Mouse (Mus musculus) liver, embryonic 16.5 days (tissue): Measurements from ENCODE around the gene Pdlim7. TPM values are rescaled to one million over a fixed set of nuclear protein-coding genes. Genes with fewer than 3 reads are reported as not detected.

Source experiments
- ATAC-seq: fragments of 200-750 bp; cut with Nextera tagmentation; 2 replicates; pipeline ENCODE4 v1.8.0; 2017; ENCODE audit warnings: low read depth, mild to moderate bottlenecking, moderate number of reproducible peaks, moderate library complexity
- H3K27ac ChIP-seq: fragments of 300-500 bp; sonication (generic); 2 replicates; pipeline ENCODE4 v1.5.1; 2014; ENCODE audit warnings: mild to moderate bottlenecking, low read length
- H3K27me3 ChIP-seq: fragments of 300-500 bp; sonication (generic); 2 replicates; pipeline ENCODE4 v1.6.1; 2014; ENCODE audit warnings: low read depth, low read length, mixed read lengths; ENCODE audit not compliant: control insufficient read depth, insufficient read depth
- H3K36me3 ChIP-seq: fragments of 300-500 bp; sonication (generic); 2 replicates; pipeline ENCODE4 v1.6.1; 2014; ENCODE audit warnings: mild to moderate bottlenecking; ENCODE audit not compliant: control insufficient read depth, insufficient read depth
- H3K4me1 ChIP-seq: fragments of 300-500 bp; sonication (generic); 2 replicates; pipeline ENCODE4 v1.6.1; 2014; ENCODE audit warnings: low read depth, low read length, mixed read lengths; ENCODE audit not compliant: control insufficient read depth
- H3K4me2 ChIP-seq: fragments of 300-500 bp; sonication (generic); 2 replicates; pipeline ENCODE4 v1.6.1; 2014; ENCODE audit warnings: low read depth, low read length, mixed read lengths
- H3K4me3 ChIP-seq: fragments of 300-500 bp; sonication (generic); 2 replicates; pipeline ENCODE4 v1.5.1; 2014; ENCODE audit warnings: low read depth, mild to moderate bottlenecking, low read length
- H3K9ac ChIP-seq: fragments of 300-500 bp; sonication (generic); 2 replicates; pipeline ENCODE4 v1.6.1; 2014; ENCODE audit warnings: low read depth, low read length
- H3K9me3 ChIP-seq: fragments of 300-500 bp; sonication (generic); replicated peaks from 2 replicates; pipeline ENCODE4 v1.6.1; 2016; ENCODE audit warnings: low read length; ENCODE audit not compliant: control insufficient read depth
- WGBS: fragments of 180-500 bp; shearing (Covaris S2); extraction: QIAGEN DNeasy Blood & Tissue Kit; methylation state at CpG from one replicate; pipeline ENCODE4 v1.1.7; 2014; ENCODE audit not compliant: insufficient replicate concordance; 5-methylcytosine and 5-hydroxymethylcytosine counted together
- polyA plus RNA-seq: library from polyadenylated mRNA; unstranded; fragments of >200 nt; fragmentation: Nextera tagmentation; extraction: Ambion mirVana; gene quantifications from 2 replicates; pipeline ENCODE4 v1.2.1, GENCODE M21; 2015

Gene Pdlim7
- polyA plus RNA-seq, 1 experiment from 2014 or later = 27.9 TPM

DNA sequence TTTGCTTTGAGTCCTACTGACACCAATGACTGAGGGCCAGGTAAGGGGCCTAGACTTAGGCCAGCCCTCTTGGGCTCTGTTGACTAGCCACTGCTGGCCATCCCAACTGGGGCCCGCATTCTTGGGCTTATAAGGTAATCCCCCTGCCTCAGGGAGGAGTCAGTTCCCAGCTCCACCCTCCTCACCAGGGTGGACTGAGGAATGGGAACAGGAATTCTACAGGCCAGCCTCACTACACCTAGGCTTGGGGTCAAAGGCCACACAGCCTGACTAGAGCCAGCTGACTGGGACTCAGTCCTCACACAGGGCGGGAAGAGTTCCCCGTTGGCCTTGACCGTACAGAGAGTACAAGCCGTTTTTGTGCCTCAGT lies 2.0 kb downstream of the Pdlim7 start:
- WGBS = 33% methylated on average over 5 of the region's 5 CpGs
- H3K4me3 ChIP-seq = peak overlapping the region; percentile 69; the same call in 1 of the 2 replicates
- H3K9ac ChIP-seq = peak overlapping the region; percentile 10; the same call in 1 of the 2 replicates
- no peaks in the 10 kb centered on the region for H3K36me3 ChIP-seq
- H3K9me3 ChIP-seq = no peaks in the 10 kb centered on the region
- peak overlapping the region; percentile 94 for H3K4me2 ChIP-seq
- H3K27me3 ChIP-seq = no peaks in the 10 kb centered on the region
- peak; percentile 50 for ATAC-seq
- peak overlapping the region; percentile 76 for H3K27ac ChIP-seq
- H3K4me1 ChIP-seq = peaks cover 27% of the 10 kb centered on the region

DNA sequence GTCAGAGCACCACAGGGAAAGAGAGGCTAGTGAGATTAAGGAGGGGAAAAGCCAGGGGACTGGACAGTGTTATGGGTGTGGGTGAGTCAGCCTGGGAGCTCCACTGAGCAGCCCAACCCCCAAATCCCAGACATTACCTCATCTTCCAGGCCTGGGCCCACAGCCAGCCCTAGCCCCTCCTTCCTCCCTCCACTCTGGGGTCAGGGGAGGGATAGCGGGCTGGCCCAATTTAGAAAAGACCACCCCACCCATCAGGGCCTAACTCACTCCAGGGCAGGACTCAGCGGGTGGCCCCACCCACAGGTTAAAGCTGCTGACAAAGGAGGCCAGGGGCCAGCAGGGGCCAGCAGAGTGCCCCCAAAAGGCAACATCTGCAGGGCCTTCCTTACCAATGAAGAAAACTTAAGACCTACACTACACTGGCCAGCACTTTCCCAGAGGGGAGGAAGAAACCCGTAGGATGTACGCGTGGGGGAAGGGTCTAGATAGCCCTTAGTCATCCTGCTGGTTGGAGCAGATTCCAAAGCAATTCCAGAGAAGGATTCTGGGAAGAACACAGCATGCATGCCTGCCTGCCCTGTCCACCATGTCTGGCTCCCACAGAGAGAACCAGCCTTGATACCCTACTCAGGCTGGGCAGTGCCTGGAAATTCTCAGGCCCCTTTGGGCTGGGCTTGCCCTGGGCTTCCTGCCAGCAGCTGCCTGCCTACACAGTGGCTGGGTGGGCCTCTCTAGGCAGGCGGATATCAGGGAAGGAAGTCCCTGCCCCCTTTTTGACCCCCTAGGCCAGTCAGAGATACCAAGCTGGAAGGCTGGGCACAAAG lies 2.6 kb downstream of the Pdlim7 start:
- H3K4me3 ChIP-seq = no peak overlapping the region
- H3K27me3 ChIP-seq = no peaks in the 10 kb centered on the region
- ATAC-seq = peak; percentile 55
- peaks cover under 1% of the 10 kb centered on the region for H3K36me3 ChIP-seq
- WGBS = 14% methylated on average over 6 of the region's 6 CpGs
- H3K27ac ChIP-seq = peak overlapping the region; percentile 76
- H3K9ac ChIP-seq = peak overlapping the region; percentile 10; the same call in 1 of the 2 replicates
- H3K9me3 ChIP-seq = no peaks in the 10 kb centered on the region
- H3K4me2 ChIP-seq = peak overlapping the region; percentile 94
- peaks cover 27% of the 10 kb centered on the region for H3K4me1 ChIP-seq

GRCm38 (mm10) chr13:55510332-55510667 lies 3.2 kb downstream of the Pdlim7 start:
- Histone ChIP-seq H3K4me1 (peaks cover 27% of the 10 kb centered on the region), H3K4me3 (no peak overlapping the region), H3K27me3 (no peaks in the 10 kb centered on the region), H3K9me3 (no peaks in the 10 kb centered on the region), H3K4me2 (no peak overlapping the region), H3K9ac (no peak overlapping the region), H3K27ac (no peak overlapping the region), H3K36me3 (peaks cover 5% of the 10 kb centered on the region)
- no peak for ATAC-seq
- 25% methylated on average over 3 of the region's 3 CpGs for WGBS

GRCm38 (mm10) chr13:55508531-55508930 lies 4.9 kb downstream of the Pdlim7 start:
- 79% methylated on average over 10 of the region's 10 CpGs for WGBS
- Histone ChIP-seq H3K36me3 (peaks cover 5% of the 10 kb centered on the region), H3K9me3 (no peaks in the 10 kb centered on the region), H3K4me2 (no peak overlapping the region), H3K4me3 (no peak overlapping the region), H3K9ac (no peak overlapping the region), H3K27ac (no peak overlapping the region), H3K27me3 (no peaks in the 10 kb centered on the region), H3K4me1 (peaks cover 27% of the 10 kb centered on the region)
- ATAC-seq = no peak

DNA sequence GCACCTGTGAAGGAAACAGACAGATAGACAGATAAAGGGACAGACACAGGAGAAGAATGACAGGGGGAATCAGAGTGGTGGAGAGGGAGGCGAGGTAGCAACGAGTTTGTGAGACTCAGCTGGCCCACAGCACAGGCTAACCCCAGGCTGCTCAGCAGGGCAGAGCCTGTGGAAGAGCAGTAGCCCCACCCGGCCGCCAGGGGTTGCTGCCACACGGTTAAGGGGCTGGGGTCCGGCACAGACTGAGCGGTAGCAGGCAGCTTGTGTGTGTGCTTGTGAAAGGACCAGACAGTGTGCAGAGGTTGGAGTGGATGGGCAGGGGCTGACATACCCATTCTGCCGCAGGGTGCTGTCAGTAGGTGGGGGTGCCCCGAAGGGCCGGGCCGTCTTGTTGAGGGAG lies 5.6 kb downstream of the Pdlim7 start:
- peaks cover 5% of the 10 kb centered on the region for H3K36me3 ChIP-seq
- peaks cover 27% of the 10 kb centered on the region for H3K4me1 ChIP-seq

DNA sequence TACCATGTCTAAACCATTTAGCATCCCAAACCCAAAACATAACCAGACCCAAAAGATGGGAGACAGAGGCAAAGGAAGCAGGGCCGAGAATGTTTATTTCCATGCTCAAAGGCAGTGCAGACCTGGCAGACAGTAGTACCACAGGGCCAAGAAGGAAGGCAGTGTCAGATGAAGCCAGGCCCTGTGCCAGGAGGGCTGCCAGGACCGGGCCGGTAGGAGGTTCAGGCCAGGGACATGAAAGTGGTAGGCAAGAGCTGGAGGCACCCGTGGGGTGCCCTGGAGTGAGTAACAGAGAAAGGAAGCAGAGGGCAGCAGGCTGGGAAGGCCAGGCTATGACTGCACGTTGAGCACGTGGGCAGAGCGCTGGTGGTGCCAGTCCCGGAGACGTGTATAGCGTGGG lies 6.8 kb downstream of the Pdlim7 start:
- Histone ChIP-seq H3K9me3 (no peaks in the 10 kb centered on the region), H3K9ac (no peak overlapping the region), H3K27ac (no peak overlapping the region), H3K36me3 (peaks cover 5% of the 10 kb centered on the region), H3K27me3 (no peaks in the 10 kb centered on the region), H3K4me2 (no peak overlapping the region), H3K4me1 (peaks cover 16% of the 10 kb centered on the region), H3K4me3 (no peak overlapping the region)
- ATAC-seq = no peak
- WGBS = 77% methylated on average over 10 of the region's 10 CpGs

More for the DNA sequence above, 5.6 kb downstream of the Pdlim7 start:
- 62% methylated on average over 11 of the region's 11 CpGs for WGBS
- Histone ChIP-seq H3K9ac (no peak overlapping the region), H3K4me3 (no peak overlapping the region), H3K4me2 (no peak overlapping the region), H3K9me3 (no peaks in the 10 kb centered on the region), H3K27ac (no peak overlapping the region), H3K27me3 (no peaks in the 10 kb centered on the region)
- no peak for ATAC-seq

- H3K9ac ChIP-seq = no peak overlapping the region
- WGBS = 75% methylated on average over 9 of the region's 9 CpGs
- peaks cover 7% of the 10 kb centered on the region for H3K4me1 ChIP-seq
- H3K9me3 ChIP-seq = no peaks in the 10 kb centered on the region
- no peak overlapping the region for H3K27ac ChIP-seq
- no peak for ATAC-seq
- H3K36me3 ChIP-seq = peaks cover 5% of the 10 kb centered on the region
- H3K4me2 ChIP-seq = no peak overlapping the region
- H3K27me3 ChIP-seq = no peaks in the 10 kb centered on the region
- H3K4me3 ChIP-seq = no peak overlapping the region
These were observed 7.7 kb downstream of the Pdlim7 start for GRCm38 (mm10) chr13:55505810-55506209.

DNA sequence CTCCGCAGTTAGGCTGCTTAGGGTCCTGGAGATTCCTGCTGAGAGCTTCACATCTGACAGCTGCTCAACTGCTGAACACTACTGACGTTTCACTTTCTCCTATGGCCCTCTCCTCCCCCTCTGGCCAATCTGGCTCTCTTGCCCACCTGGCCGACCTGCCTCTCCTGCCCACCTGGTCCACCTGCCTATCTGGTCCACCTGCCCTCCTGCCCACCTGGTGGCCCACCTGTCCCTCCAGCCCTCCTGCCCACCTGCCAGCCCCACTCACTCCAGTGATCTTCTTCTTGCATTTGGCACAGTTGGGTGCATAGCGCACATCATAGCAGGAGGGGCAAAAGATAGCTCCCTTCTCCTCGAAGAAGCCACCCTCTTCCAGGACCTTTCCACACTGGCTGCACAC lies 9.1 kb downstream of the Pdlim7 start:
- WGBS = 71% methylated on average over 5 of the region's 5 CpGs
- H3K9me3 ChIP-seq = no peaks in the 10 kb centered on the region

GRCm38 (mm10) chr13:55502405-55502804 lies 11.1 kb downstream of the Pdlim7 start:
- H3K27ac ChIP-seq = no peak overlapping the region
- H3K4me3 ChIP-seq = no peak overlapping the region
- H3K27me3 ChIP-seq = no peaks in the 10 kb centered on the region
- ATAC-seq = no peak
- H3K4me2 ChIP-seq = no peak overlapping the region
- H3K36me3 ChIP-seq = peaks cover 5% of the 10 kb centered on the region
- no peak overlapping the region for H3K9ac ChIP-seq
- no peaks in the 10 kb centered on the region for H3K4me1 ChIP-seq
- WGBS = 72% methylated on average over 8 of the region's 8 CpGs
- no peaks in the 10 kb centered on the region for H3K9me3 ChIP-seq

More for the DNA sequence above, 9.1 kb downstream of the Pdlim7 start:
- H3K4me3 ChIP-seq = no peak overlapping the region
- H3K27me3 ChIP-seq = no peaks in the 10 kb centered on the region
- H3K4me2 ChIP-seq = no peak overlapping the region
- ATAC-seq = no peak
- H3K4me1 ChIP-seq = no peaks in the 10 kb centered on the region
- no peak overlapping the region for H3K9ac ChIP-seq
- H3K36me3 ChIP-seq = peaks cover 5% of the 10 kb centered on the region
- H3K27ac ChIP-seq = no peak overlapping the region
